Mouse (Mus musculus) testis, adult 2 months (tissue): Measurements from ENCODE around the gene Bbs9.

Experiments used
- CTCF ChIP-seq: fragments of 200-500 bp; IDR thresholded peaks from 2 replicates; pipeline ENCODE4 v1.5.1; 2012; ENCODE audit warnings: low read depth, mild to moderate bottlenecking, inconsistent platforms, low read length, moderate library complexity; ENCODE audit not compliant: control insufficient read depth, insufficient read depth, insufficient replicate concordance
- POLR2A ChIP-seq: fragments of 200-500 bp; IDR thresholded peaks from 2 replicates; pipeline ENCODE4 v1.6.1; 2012; ENCODE audit warnings: low read depth, mild to moderate bottlenecking, inconsistent platforms, low read length, moderate library complexity; ENCODE audit not compliant: control insufficient read depth

- TF ChIP-seq CTCF (no peak), POLR2A (no peak)
Measured at GRCm38 (mm10) chr9:22654726-22655393, 179.3 kb downstream of the Bbs9 start.
